Mouse (Mus musculus) yolk sac, embryonic 10.5 days (tissue): ENCODE measurements around the gene Gstm1.
"Not testable (repeated sequence)": the region's sequence is repeated elsewhere in the genome, so short reads cannot be mapped to it uniquely, and the experiment has no call there.

Experiments
- DNase-seq: peaks from one replicate; pipeline ENCODE4 v3.0.0-alpha.2; 2017; ENCODE audit warnings: low spot score

Gstm1 gene

GRCm38 (mm10) chr3:108017473-108018189 is at the start of gene Gstm1:
Gene Gstm1, minus strand, starts transcription at chr3:108017973.
- DNase-seq, result peak; percentile 97

GRCm38 (mm10) chr3:108067370-108067934 is 49.7 kb upstream of the Gstm1 start:
- DNase-seq, result peak; percentile 67

GRCm38 (mm10) chr3:108065551-108065950 is 47.8 kb upstream of the Gstm1 start:
- DNase-seq, result no peak

GRCm38 (mm10) chr3:108064672-108065071 is 46.9 kb upstream of the Gstm1 start:
- no peak for DNase-seq

GRCm38 (mm10) chr3:108062648-108063047 is 44.9 kb upstream of the Gstm1 start:
- DNase-seq, result no peak

- peak; percentile 71 for DNase-seq
Observed at GRCm38 (mm10) chr3:108061420-108061819, 43.6 kb upstream of the Gstm1 start.

GRCm38 (mm10) chr3:108050493-108050892 is 32.7 kb upstream of the Gstm1 start:
- no peak for DNase-seq

- DNase-seq, result no peak
Observed at GRCm38 (mm10) chr3:108048306-108048705, 30.5 kb upstream of the Gstm1 start.

GRCm38 (mm10) chr3:108046944-108047655 is 29.3 kb upstream of the Gstm1 start:
- peak; percentile 59 for DNase-seq

GRCm38 (mm10) chr3:108044394-108045140 is 26.8 kb upstream of the Gstm1 start, which contains the start of gene Gstm4:
Gene Gstm4, minus strand, starts transcription at chr3:108044894.
- DNase-seq, result peak; percentile 91

- DNase-seq, result no peak
Observed at GRCm38 (mm10) chr3:108033156-108033555, 15.4 kb upstream of the Gstm1 start.

GRCm38 (mm10) chr3:108032113-108032512 is 14.3 kb upstream of the Gstm1 start:
- DNase-seq, result no peak

GRCm38 (mm10) chr3:108028641-108029365 is 11.0 kb upstream of the Gstm1 start:
- no peak for DNase-seq

- DNase-seq, result no peak
Observed at GRCm38 (mm10) chr3:108026597-108026996, 8.8 kb upstream of the Gstm1 start.

- peak; percentile 80 for DNase-seq
Observed at GRCm38 (mm10) chr3:108026049-108026448, 8.3 kb upstream of the Gstm1 start.

GRCm38 (mm10) chr3:108025318-108025717 is 7.5 kb upstream of the Gstm1 start:
- DNase-seq, result peak; percentile 80

GRCm38 (mm10) chr3:108022650-108023049 is 4.9 kb upstream of the Gstm1 start:
- no peak for DNase-seq

GRCm38 (mm10) chr3:108020351-108021022 is 2.7 kb upstream of the Gstm1 start:
- not testable (repeated sequence) for DNase-seq

GRCm38 (mm10) chr3:108019226-108019625 is 1.5 kb upstream of the Gstm1 start:
- not testable (repeated sequence) for DNase-seq

GRCm38 (mm10) chr3:108018190-108018820 is 532 bp upstream of the Gstm1 start:
- DNase-seq, result peak; percentile 23
